Mouse (Mus musculus) heart, embryonic 12.5 days (tissue): ENCODE data around the gene Mast1. TPM values are rescaled to one million over a fixed set of nuclear protein-coding genes. Genes with fewer than 3 reads are reported as not detected.

ENCODE experiments used
- ATAC-seq: fragments of 200-750 bp; cut with Nextera tagmentation; 2 replicates; pipeline ENCODE4 v1.8.0; 2017; ENCODE audit warnings: moderate TSS enrichment, moderate library complexity; ENCODE audit not compliant: insufficient number of reproducible peaks, low FRiP score
- H3K27ac ChIP-seq: fragments of 300-500 bp; sonication (generic); 2 replicates; pipeline ENCODE4 v1.5.1; 2016; ENCODE audit warnings: mild to moderate bottlenecking, moderate library complexity; ENCODE audit not compliant: poor library complexity, severe bottlenecking
- H3K27me3 ChIP-seq: fragments of 300-500 bp; sonication (generic); replicated peaks from 2 replicates; pipeline ENCODE4 v1.6.1; 2016; ENCODE audit warnings: mild to moderate bottlenecking, moderate library complexity
- H3K36me3 ChIP-seq: fragments of 300-500 bp; sonication (generic); 2 replicates; pipeline ENCODE4 v1.6.1; 2016; ENCODE audit warnings: mild to moderate bottlenecking, moderate library complexity
- H3K4me1 ChIP-seq: fragments of 300-500 bp; sonication (generic); replicated peaks from 2 replicates; pipeline ENCODE4 v1.6.1; 2016; ENCODE audit warnings: mild to moderate bottlenecking
- H3K4me2 ChIP-seq: fragments of 300-500 bp; sonication (generic); 2 replicates; pipeline ENCODE4 v1.6.1; 2016; ENCODE audit warnings: mild to moderate bottlenecking, moderate library complexity
- H3K4me3 ChIP-seq: fragments of 300-500 bp; sonication (generic); 2 replicates; pipeline ENCODE4 v1.5.1; 2016; ENCODE audit warnings: mild to moderate bottlenecking
- H3K9ac ChIP-seq: fragments of 300-500 bp; sonication (generic); 2 replicates; pipeline ENCODE4 v1.6.1; 2016; ENCODE audit warnings: mild to moderate bottlenecking, moderate library complexity
- H3K9me3 ChIP-seq: fragments of 300-500 bp; sonication (generic); replicated peaks from 2 replicates; pipeline ENCODE4 v1.6.1; 2016; ENCODE audit warnings: mild to moderate bottlenecking, moderate library complexity
- WGBS: fragments of 180-500 bp; shearing (Covaris S2); methylation state at CpG from one replicate; pipeline ENCODE4 v1.1.7; 2016; 5-methylcytosine and 5-hydroxymethylcytosine counted together
- polyA plus RNA-seq: library from polyadenylated mRNA; unstranded; fragments of >200 nt; fragmentation: Nextera tagmentation; extraction: Ambion mirVana; gene quantifications from 2 replicates; pipeline ENCODE4 v1.2.1, GENCODE M21; 2016

Gene Mast1
- polyA plus RNA-seq, 1 experiment from 2014 or later = 0.24 TPM

DNA sequence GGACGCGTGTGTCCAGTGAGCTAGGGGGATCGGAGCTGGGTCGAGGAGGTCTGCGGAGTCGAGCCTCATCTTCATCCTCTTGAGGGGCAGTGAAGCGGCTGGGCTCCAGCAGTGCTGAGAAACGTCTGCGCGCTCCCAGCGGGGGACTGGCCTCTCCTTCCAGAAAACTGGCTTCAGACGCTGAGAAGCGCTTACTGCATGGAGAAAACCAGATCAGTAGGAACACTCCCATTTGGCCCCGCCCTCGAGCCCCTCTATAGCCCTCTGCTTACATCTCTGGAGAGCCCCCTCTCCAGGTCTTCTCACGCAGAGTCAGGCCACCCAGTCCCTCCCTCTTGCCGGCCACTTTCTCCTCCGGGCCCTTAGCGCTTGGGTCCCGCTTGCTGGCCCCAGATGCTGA lies 19.4 kb downstream of the Mast1 start:
- Histone ChIP-seq H3K4me2 (no peak overlapping the region), H3K4me3 (no peak overlapping the region), H3K27me3 (peaks cover 87% of the 10 kb centered on the region), H3K9me3 (0 out of 2 replicates have a peak, but pooled peaks cover 4% of the 10 kb centered on the region), H3K9ac (no peak overlapping the region), H3K36me3 (no peaks in the 10 kb centered on the region), H3K4me1 (peaks cover 11% of the 10 kb centered on the region), H3K27ac (no peak overlapping the region)
- 24% methylated on average over 20 of the region's 20 CpGs for WGBS
- no peak for ATAC-seq

DNA sequence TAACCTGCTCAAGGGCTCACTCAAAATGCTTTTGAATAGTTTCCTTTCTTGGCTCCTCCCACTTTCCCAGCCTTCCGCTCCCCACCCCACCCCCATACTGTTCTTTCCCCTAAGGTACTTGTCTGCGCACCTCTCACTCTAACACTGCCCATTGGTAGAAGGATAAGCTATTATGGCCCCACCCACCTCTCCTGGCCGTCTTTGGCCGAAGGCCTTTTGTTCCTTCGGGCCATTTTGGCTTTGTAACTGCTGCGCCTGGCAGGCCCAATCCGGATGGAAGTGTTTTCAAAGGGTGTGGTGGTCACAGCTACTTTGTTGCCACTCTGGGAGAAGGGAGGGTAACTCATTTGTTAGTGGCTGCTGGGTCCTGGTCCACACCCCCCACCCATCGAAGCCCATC lies 21.9 kb downstream of the Mast1 start:
- WGBS = 89% methylated on average over 8 of the region's 8 CpGs
- peaks cover 99% of the 10 kb centered on the region for H3K27me3 ChIP-seq
- H3K9ac ChIP-seq = no peak overlapping the region
- H3K27ac ChIP-seq = no peak overlapping the region
- ATAC-seq = no peak
- H3K36me3 ChIP-seq = no peaks in the 10 kb centered on the region
- no peak overlapping the region for H3K4me3 ChIP-seq
- H3K4me1 ChIP-seq = peaks cover 12% of the 10 kb centered on the region
- 0 out of 2 replicates have a peak, but pooled peaks cover 4% of the 10 kb centered on the region for H3K9me3 ChIP-seq
- no peak overlapping the region for H3K4me2 ChIP-seq

DNA sequence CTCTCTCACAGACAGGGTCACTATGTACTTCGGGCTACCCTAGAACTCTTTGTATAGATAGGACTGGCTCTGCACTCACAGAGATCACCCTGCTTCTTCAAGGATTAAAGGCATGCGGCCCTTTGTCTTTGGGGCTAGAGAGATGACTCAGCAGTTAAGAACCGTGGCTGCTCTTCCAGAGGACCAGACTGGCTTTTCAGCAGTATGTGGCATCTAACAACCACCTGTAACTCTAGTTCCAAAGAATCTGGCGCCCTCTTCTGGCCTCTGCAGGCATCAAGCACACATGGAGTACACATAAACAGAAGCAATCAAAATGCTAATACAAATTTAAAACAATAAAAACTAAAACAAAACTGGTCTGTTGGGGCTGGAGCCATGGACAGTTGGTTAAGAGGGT lies 23.2 kb downstream of the Mast1 start:
- no peak for ATAC-seq
- Histone ChIP-seq H3K36me3 (no peaks in the 10 kb centered on the region), H3K4me1 (peaks cover 15% of the 10 kb centered on the region), H3K4me2 (peak overlapping the region; percentile 82; the same call in 1 of the 2 replicates), H3K9me3 (0 out of 2 replicates have a peak, but pooled peaks cover 4% of the 10 kb centered on the region), H3K4me3 (peak overlapping the region; percentile 49), H3K9ac (no peak overlapping the region), H3K27ac (no peak overlapping the region), H3K27me3 (peaks cover 99% of the 10 kb centered on the region)
- WGBS = 33% methylated on average over 4 of the region's 4 CpGs

DNA sequence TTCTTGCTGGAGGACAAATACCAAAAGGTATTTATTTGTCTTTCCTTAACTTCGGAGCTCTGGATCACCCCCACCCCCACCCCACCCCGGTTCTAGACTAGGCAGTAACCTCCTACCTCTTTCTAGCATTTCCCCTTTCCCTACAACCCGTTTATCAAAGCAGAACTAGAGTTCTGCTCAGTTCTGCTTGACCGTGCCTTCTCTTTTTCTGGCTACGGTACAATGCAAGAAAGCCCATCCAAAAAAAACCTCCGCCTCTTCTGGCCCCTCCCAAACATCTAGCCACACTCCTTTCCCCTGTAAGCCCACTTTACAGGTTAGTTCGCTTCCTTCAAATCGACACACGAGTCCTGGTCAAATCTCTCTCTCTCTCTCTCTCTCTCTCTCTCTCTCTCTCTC lies 23.7 kb downstream of the Mast1 start:
- H3K36me3 ChIP-seq = no peaks in the 10 kb centered on the region
- H3K9me3 ChIP-seq = 0 out of 2 replicates have a peak, but pooled peaks cover 4% of the 10 kb centered on the region
- peak overlapping the region; percentile 58 for H3K9ac ChIP-seq
- ATAC-seq = no peak
- WGBS = 16% methylated on average over 9 of the region's 9 CpGs
- H3K27ac ChIP-seq = no peak overlapping the region
- H3K4me2 ChIP-seq = peak overlapping the region; percentile 82
- H3K4me1 ChIP-seq = peaks cover 18% of the 10 kb centered on the region
- peak overlapping the region; percentile 49 for H3K4me3 ChIP-seq
- H3K27me3 ChIP-seq = peaks cover 96% of the 10 kb centered on the region

DNA sequence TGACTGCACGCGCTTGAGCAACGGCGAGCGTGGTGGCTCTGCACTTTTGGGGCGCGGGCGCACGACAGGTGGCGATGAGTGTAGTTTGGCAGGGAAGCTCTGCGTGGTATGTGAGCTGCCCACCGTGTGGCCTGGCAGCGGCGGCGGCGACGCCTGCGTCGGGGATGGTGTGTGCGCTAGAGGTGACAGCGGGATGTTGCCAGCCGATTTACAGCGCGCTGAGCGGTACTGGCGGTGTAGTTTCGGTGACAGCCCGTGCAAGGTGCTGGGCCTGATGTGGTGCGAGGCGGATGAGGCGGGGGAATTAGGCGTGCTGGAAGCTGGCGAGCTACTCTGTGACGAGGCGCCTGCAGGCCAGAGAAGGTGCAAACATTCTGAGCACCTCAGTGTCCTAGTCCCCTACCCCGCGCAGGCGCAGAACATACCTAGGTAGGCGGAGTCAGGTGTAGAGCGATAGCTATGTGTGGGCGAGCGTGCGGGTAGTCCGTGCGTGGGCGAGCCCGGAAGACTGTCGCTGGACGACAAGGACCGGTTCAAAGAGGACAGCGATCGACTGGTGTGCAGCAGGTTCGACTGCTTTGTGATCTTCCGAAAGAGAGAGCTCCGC lies 24.2 kb downstream of the Mast1 start:
- peak overlapping the region; percentile 58 for H3K9ac ChIP-seq
- H3K9me3 ChIP-seq = 0 out of 2 replicates have a peak, but pooled peaks cover 4% of the 10 kb centered on the region
- H3K4me2 ChIP-seq = peak overlapping the region; percentile 82
- no peaks in the 10 kb centered on the region for H3K36me3 ChIP-seq
- peaks cover 91% of the 10 kb centered on the region for H3K27me3 ChIP-seq
- H3K27ac ChIP-seq = no peak overlapping the region
- H3K4me3 ChIP-seq = peak overlapping the region; percentile 49
- ATAC-seq = peak; percentile 77
- H3K4me1 ChIP-seq = peaks cover 18% of the 10 kb centered on the region
- WGBS = under 1% methylated on average over 55 of the region's 55 CpGs

DNA sequence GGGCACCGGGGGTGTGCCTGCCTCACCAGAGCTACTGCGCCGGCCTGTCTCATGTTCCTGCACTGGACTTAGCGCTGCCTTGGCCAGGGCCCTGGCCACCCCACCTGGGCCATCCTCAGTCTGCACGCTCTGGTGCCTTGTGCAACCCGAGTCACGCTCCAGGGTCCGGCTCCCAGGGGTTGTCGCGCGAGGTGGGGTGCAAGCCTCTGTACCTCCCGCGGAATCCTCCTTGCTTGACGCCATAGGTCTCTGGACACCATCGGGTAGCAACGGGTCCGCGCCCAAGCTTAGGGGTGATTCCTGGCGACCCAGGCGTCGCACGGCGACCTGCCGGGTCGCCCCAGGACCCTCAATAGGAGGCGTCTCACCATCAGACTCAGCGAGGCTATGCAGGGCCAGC lies 24.8 kb downstream of the Mast1 start:
- 18% methylated on average over 27 of the region's 27 CpGs for WGBS
- Histone ChIP-seq H3K36me3 (no peaks in the 10 kb centered on the region), H3K4me1 (peaks cover 18% of the 10 kb centered on the region), H3K9me3 (0 out of 2 replicates have a peak, but pooled peaks cover 4% of the 10 kb centered on the region), H3K27me3 (peaks cover 85% of the 10 kb centered on the region), H3K9ac (peak overlapping the region; percentile 58; the same call in 1 of the 2 replicates), H3K4me2 (peak overlapping the region; percentile 82), H3K4me3 (peak overlapping the region; percentile 49), H3K27ac (no peak overlapping the region)
- ATAC-seq = no peak

DNA sequence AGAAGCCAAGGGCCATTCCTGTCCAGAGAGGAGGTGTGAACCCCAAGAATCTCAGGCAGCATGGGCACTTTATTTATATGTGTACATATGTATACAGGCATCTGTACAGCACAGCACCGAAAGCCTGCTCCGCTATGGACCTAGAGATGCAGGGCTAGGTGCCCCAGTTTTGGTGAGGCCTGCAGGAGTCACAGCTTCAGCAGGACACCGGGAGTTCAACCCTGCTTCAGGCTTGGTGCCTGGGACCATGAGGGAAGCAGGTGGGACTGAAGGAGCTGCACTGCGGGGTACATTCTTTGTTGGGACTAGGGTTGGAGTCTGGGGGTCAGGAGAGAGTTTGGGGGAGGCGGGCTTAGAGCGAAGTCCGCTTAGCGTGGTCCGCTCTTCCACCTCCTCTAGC lies 25.3 kb downstream of the Mast1 start:
- H3K4me3 ChIP-seq = no peak overlapping the region
- no peak overlapping the region for H3K4me2 ChIP-seq
- H3K27me3 ChIP-seq = peaks cover 79% of the 10 kb centered on the region
- 0 out of 2 replicates have a peak, but pooled peaks cover 4% of the 10 kb centered on the region for H3K9me3 ChIP-seq
- no peak overlapping the region for H3K9ac ChIP-seq
- 76% methylated on average over 9 of the region's 9 CpGs for WGBS
- no peak overlapping the region for H3K27ac ChIP-seq
- ATAC-seq = no peak
- H3K36me3 ChIP-seq = no peaks in the 10 kb centered on the region
- H3K4me1 ChIP-seq = peaks cover 18% of the 10 kb centered on the region

DNA sequence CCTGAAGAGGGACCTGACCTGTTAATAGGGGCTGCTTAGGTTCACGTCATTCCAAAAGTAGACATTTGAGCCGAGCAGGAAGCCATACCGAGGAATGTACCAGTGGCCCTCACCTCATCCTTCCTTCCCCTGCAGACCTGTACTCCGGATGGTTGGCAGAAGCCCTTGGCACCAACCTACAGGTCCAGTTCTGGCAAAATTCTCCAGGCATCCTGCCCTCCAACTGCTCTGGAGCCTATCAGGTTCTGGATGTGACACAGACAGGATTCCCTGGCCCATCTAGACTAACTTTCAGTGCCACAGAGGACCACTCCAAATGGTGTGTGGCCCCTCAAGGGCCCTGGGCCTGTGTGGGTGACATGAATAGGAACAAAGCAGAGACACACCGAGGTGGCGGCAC lies 26.6 kb downstream of the Mast1 start:
- no peak overlapping the region for H3K4me3 ChIP-seq
- H3K27ac ChIP-seq = no peak overlapping the region
- H3K36me3 ChIP-seq = no peaks in the 10 kb centered on the region
- ATAC-seq = no peak
- 78% methylated on average over 6 of the region's 6 CpGs for WGBS
- H3K4me1 ChIP-seq = peaks cover 18% of the 10 kb centered on the region
- 0 out of 2 replicates have a peak, but pooled peaks cover 4% of the 10 kb centered on the region for H3K9me3 ChIP-seq
- H3K4me2 ChIP-seq = no peak overlapping the region
- H3K9ac ChIP-seq = no peak overlapping the region
- H3K27me3 ChIP-seq = peaks cover 66% of the 10 kb centered on the region

DNA sequence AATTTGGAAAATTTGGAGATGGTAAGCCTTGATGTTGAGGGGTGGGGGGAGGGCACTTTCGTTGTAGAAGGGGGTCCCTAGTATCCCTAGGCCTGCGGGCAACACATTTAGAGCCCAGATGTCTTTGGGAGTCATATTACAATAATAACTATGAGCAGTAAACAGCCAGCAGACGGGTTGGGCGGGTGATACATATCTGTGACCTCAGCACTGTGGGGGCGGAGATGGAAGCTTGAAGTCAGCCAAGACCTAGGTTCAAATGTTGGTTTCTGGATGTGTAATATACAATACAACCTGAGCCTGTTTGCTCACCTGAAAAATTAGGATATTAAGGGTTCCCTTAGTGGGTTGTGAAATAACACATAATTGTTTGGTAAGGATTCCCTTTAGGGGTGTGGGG lies 27.2 kb downstream of the Mast1 start:
- no peak for ATAC-seq
- 76% methylated on average over 5 of the region's 5 CpGs for WGBS
- Histone ChIP-seq H3K9me3 (0 out of 2 replicates have a peak, but pooled peaks cover 4% of the 10 kb centered on the region), H3K4me2 (no peak overlapping the region), H3K4me1 (peaks cover 18% of the 10 kb centered on the region), H3K27me3 (peaks cover 60% of the 10 kb centered on the region), H3K9ac (no peak overlapping the region), H3K27ac (no peak overlapping the region), H3K36me3 (no peaks in the 10 kb centered on the region), H3K4me3 (no peak overlapping the region)

DNA sequence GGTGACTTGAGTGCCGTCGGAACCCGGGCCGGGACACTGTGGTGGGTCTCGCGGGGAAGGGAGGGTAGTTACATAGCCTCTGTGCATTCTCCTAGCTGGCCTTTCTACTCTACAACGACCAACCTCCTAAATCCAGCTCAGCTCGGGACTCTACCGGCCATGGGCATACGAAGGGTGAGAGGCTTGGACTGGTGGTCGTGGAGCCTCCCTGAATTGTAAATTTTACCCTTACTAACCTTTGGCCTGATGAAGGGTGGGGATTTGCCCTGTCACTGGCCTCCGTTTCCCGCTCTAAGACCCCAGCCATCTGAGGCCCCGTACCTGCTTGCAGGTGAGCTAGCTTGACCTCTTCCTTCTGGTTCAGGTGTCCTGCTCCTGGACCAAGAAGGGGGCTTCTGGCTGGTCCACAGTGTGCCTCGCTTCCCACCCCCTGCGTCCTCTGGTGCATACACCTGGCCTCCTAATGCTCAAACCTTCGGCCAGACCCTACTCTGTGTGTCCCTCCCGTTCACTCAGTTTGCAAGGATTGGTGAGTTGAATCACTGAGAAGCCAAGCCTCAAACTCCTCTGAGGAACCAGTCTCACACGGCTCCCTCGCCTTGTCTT lies 27.9 kb downstream of the Mast1 start:
- peaks cover 18% of the 10 kb centered on the region for H3K4me1 ChIP-seq
- peak overlapping the region; percentile 80; the same call in 1 of the 2 replicates for H3K9ac ChIP-seq
- ATAC-seq = peak; percentile 5; the same call in 1 of the 2 replicates
- 0 out of 2 replicates have a peak, but pooled peaks cover 4% of the 10 kb centered on the region for H3K9me3 ChIP-seq
- H3K4me2 ChIP-seq = peak overlapping the region; percentile 92
- no peaks in the 10 kb centered on the region for H3K36me3 ChIP-seq
- H3K27me3 ChIP-seq = peaks cover 57% of the 10 kb centered on the region
- H3K4me3 ChIP-seq = peak overlapping the region; percentile 62
- WGBS = 43% methylated on average over 20 of the region's 20 CpGs
- H3K27ac ChIP-seq = no peak overlapping the region

DNA sequence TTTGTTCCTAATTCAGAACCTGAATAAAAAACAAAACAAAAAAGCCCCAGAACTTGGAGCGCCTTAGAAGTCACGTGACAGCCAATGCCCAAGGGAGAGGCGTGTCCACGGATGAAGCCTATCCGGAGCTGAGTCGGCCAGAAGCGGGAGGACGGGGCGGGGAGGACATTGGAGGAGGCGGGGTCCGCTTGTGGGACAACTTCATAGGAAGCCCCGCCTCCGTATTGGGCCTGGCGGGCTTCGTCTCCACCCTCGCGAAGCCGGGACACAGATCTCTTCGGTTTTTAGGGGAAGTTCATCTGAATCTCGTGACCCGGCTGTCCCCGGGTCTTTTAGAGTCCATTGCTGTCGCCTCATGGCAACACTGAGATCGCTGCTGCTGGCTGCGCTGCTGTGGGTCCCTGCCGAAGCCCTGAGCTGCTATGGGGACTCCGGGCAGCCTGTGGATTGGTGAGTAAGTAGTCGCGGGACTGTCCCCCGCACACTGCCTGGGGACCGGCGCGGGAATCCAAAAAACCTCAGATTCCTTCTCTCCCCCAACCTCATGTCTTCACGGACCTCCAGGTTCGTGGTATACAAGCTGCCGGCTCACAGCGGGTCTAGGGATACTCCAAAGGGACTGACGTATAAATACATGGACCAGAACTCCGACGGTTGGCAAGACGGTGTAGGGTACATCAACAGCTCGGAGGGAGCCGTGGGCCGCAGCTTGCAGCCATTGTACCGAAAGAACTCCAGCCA lies 28.6 kb downstream of the Mast1 start, which contains the start of gene Dnase2a:
Dnase2a (plus strand) TSS at position 140 of the 741 bp plus-strand sequence.
- peak within 1 kb of the TSS; percentile 62 for H3K4me3 ChIP-seq
- peaks cover 52% of the 10 kb centered on the region for H3K27me3 ChIP-seq
- peak within 1 kb of the TSS; percentile 92 for H3K4me2 ChIP-seq
- no peak within 1 kb of the TSS for H3K27ac ChIP-seq
- peaks cover 18% of the 10 kb centered on the region for H3K4me1 ChIP-seq
- H3K9ac ChIP-seq = peak within 1 kb of the TSS; percentile 80
- ATAC-seq = peak; percentile 95
- WGBS = under 1% methylated on average over 45 of the region's 45 CpGs
- no peaks in the 10 kb centered on the region for H3K9me3 ChIP-seq
- no peaks in the 10 kb centered on the region for H3K36me3 ChIP-seq
